Mouse (Mus musculus) gastrocnemius, postnatal 4 days (tissue): Measurements from ENCODE around the gene Gimd1. TPM values are rescaled to one million over a fixed set of nuclear protein-coding genes. Genes with fewer than 3 reads are reported as not detected.

Experiments
- total RNA-seq, 2 experiments: library from RNA; stranded (reverse); gene quantifications; 2 replicates each; pipeline ENCODE4 v1.2.3; 2021

Gimd1 gene
- total RNA-seq, 2 experiments from 2014 or later, result not detected

Other genes with a start within 250 kb of the Gimd1 start
- 10 to 100 TPM; 17.3 to 17.6 TPM for gene Tbck, start 54.3 kb downstream of the Gimd1 start, total RNA-seq
- 10 to 100 TPM; 67.4 to 71.5 TPM for gene Aimp1, start 54.5 kb downstream of the Gimd1 start, total RNA-seq